Mouse (Mus musculus): ENCODE data around the gene Dapk1.

DNA sequence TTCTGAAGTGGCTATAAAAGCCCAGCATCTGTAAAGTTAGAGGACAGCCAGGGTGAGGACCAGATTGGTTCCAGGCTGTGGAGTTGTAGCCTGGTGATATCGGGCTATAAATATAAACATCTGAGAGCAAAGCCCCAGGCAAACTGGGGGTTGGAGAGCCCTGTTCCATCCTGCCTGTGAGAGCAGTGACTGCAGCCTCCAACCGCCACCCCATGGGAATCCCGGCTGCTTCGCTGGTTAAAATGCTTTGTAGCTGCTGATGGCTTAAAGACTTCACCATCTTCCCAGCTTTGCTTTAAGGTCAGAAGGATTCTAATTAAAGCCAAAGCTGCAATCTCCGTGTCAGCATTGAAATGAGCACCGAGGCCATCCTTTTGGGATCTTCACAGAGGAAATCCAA, 32.2 kb downstream of the Dapk1 start:
- TF ChIP-seq CTCF (IDR thresholded peaks at IDR 0.05; ENCODE audit: extremely low read depth, insufficient read depth, insufficient read length, insufficient replicate concordance) (no peak), POLR2A (IDR thresholded peaks at IDR 0.05; ENCODE audit: low read depth, low read length) (no peak)

Measured in spleen, adult 2 months (tissue).